Mouse (Mus musculus) hindbrain, postnatal 0 days (tissue): ENCODE results near the gene Cd93. TPM values are rescaled to one million over a fixed set of nuclear protein-coding genes. Genes with fewer than 3 reads are reported as not detected.

Experiments
- ATAC-seq: fragments of 200-750 bp; cut with Nextera tagmentation; 2 replicates; pipeline ENCODE4 v1.8.0; 2017; ENCODE audit warnings: mild to moderate bottlenecking, moderate TSS enrichment, moderate library complexity
- DNase-seq: peaks from one replicate; pipeline ENCODE4 v3.0.0-alpha.2; 2015; ENCODE audit warnings: low spot score
- H3K27ac ChIP-seq: fragments of 300-500 bp; sonication (generic); 2 replicates; pipeline ENCODE4 v1.5.1; 2014; ENCODE audit warnings: mild to moderate bottlenecking
- H3K27me3 ChIP-seq: fragments of 300-500 bp; sonication (generic); 2 replicates; pipeline ENCODE4 v1.6.1; 2014; ENCODE audit warnings: low read length, mixed read lengths; ENCODE audit not compliant: insufficient read depth
- H3K36me3 ChIP-seq: fragments of 300-500 bp; sonication (generic); 2 replicates; pipeline ENCODE4 v1.6.1; 2014; ENCODE audit warnings: low read length, mixed read lengths; ENCODE audit not compliant: insufficient read depth
- H3K4me1 ChIP-seq: fragments of 300-500 bp; sonication (generic); 2 replicates; pipeline ENCODE4 v1.6.1; 2014; ENCODE audit warnings: antibody characterized with exemption, low read length, mixed read lengths; ENCODE audit not compliant: insufficient read depth
- H3K4me2 ChIP-seq: fragments of 300-500 bp; sonication (generic); 2 replicates; pipeline ENCODE4 v1.6.1; 2014; ENCODE audit warnings: low read depth, mild to moderate bottlenecking, low read length, moderate library complexity, mixed read lengths
- H3K4me3 ChIP-seq: fragments of 300-500 bp; sonication (generic); 2 replicates; pipeline ENCODE4 v1.5.1; 2014; ENCODE audit warnings: low read length
- H3K9ac ChIP-seq: fragments of 300-500 bp; sonication (generic); replicated peaks from 2 replicates; pipeline ENCODE4 v1.6.1; 2014; ENCODE audit warnings: mild to moderate bottlenecking, low read length, moderate library complexity, mixed read lengths
- H3K9me3 ChIP-seq: fragments of 300-500 bp; sonication (generic); 2 replicates; pipeline ENCODE4 v1.6.1; 2016; ENCODE audit warnings: low read length, mixed read lengths
- CTCF ChIP-seq: IDR thresholded peaks from 2 replicates; pipeline ENCODE4 v1.5.1; 2016; ENCODE audit warnings: antibody characterized with exemption, control low read depth, low read depth
- WGBS: fragments of 180-500 bp; shearing (Covaris S2); extraction: QIAGEN DNeasy Blood & Tissue Kit; methylation state at CpG from one replicate; pipeline ENCODE4 v1.1.7; 2014; 5-methylcytosine and 5-hydroxymethylcytosine counted together
- polyA plus RNA-seq: library from polyadenylated mRNA; unstranded; fragments of >200 nt; fragmentation: Nextera tagmentation; extraction: Ambion mirVana; gene quantifications from 2 replicates; pipeline ENCODE4 v1.2.1, GENCODE M21; 2015
- total RNA-seq: library from RNA; depleted of rRNA; stranded (reverse); fragments of >200 nt; gene quantifications from 2 replicates; pipeline ENCODE4 v1.2.3, GENCODE M21; 2014; rRNA removed

The Cd93 gene
- 21.5 and 24.3 TPM in 2 replicates for total RNA-seq
- 5.0 and 5.3 TPM in 2 replicates for polyA plus RNA-seq

DNA sequence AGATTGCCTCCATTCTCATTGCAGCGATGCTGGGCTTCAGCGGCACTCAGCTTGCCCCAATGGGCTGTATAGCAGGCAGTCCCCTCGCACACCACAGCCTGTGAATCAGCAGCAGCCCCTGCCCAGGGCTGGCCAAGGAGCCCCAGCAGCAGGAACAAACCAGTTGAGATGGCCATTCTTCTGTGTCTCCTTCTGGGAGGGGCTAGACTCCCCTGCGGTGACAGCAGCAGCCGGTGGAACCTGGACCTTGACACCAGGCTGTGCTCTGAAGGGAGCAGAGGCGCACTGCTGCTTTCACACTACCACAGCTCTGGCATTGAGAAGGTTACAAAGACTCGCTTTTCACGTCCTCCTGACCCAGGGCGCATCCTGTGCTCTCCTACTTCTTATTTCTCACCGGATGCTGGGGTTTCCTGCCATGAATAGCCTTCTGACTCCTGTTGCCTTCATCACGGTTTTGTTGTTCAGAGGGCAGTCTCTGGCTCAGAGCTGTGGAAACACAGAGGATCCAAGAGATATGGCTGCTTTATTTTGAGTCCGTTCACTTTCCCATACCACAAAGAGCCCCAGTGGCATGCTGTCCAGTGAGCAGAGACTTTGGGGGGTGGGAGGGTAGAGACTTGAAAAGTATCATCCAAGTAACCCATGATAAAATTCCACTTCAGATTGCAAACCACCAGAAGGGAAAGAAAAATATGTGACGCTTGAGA, at the start of gene Cd93:
Cd93 (minus strand) TSS at position 315 of the 710 bp plus-strand sequence.
- DNase-seq = no peak
- Histone ChIP-seq H3K27me3 (no peaks in the 10 kb centered on the region), H3K9ac (no peak within 1 kb of the TSS), H3K27ac (peak within 1 kb of the TSS; percentile 46; the same call in 1 of the 2 replicates), H3K4me1 (peaks cover 5% of the 10 kb centered on the region; the same call in 1 of the 2 replicates), H3K36me3 (no peaks in the 10 kb centered on the region), H3K4me2 (peak within 1 kb of the TSS; percentile 13), H3K4me3 (no peak within 1 kb of the TSS; the same call in 1 of the 2 replicates), H3K9me3 (no peaks in the 10 kb centered on the region)
- WGBS = 56% methylated on average over 13 of the region's 13 CpGs
- ATAC-seq = peak; percentile 55; the same call in 1 of the 2 replicates
- no peak for TF ChIP-seq CTCF

- Histone ChIP-seq H3K27me3 (no peaks in the 10 kb centered on the region), H3K4me2 (no peak overlapping the region), H3K4me3 (no peak overlapping the region), H3K27ac (no peak overlapping the region), H3K9ac (no peak overlapping the region), H3K36me3 (no peaks in the 10 kb centered on the region), H3K4me1 (no peaks in the 10 kb centered on the region), H3K9me3 (no peaks in the 10 kb centered on the region)
- no peak for TF ChIP-seq CTCF
- WGBS = 78% methylated on average over 4 of the region's 4 CpGs
- ATAC-seq (no peak), DNase-seq (no peak)
These were observed 48.7 kb upstream of the Cd93 start for GRCm38 (mm10) chr2:148492108-148492507.

- no peak overlapping the region for H3K9ac ChIP-seq
- no peak for TF ChIP-seq CTCF
- no peaks in the 10 kb centered on the region for H3K36me3 ChIP-seq
- no peaks in the 10 kb centered on the region for H3K27me3 ChIP-seq
- H3K9me3 ChIP-seq = no peaks in the 10 kb centered on the region
- no peak for DNase-seq
- no peak for ATAC-seq
- no peak overlapping the region for H3K27ac ChIP-seq
- no peak overlapping the region for H3K4me2 ChIP-seq
- WGBS = 58% methylated on average over 6 of the region's 6 CpGs
- no peaks in the 10 kb centered on the region for H3K4me1 ChIP-seq
- H3K4me3 ChIP-seq = no peak overlapping the region
These were observed 46.8 kb upstream of the Cd93 start for GRCm38 (mm10) chr2:148490150-148490549.

DNA sequence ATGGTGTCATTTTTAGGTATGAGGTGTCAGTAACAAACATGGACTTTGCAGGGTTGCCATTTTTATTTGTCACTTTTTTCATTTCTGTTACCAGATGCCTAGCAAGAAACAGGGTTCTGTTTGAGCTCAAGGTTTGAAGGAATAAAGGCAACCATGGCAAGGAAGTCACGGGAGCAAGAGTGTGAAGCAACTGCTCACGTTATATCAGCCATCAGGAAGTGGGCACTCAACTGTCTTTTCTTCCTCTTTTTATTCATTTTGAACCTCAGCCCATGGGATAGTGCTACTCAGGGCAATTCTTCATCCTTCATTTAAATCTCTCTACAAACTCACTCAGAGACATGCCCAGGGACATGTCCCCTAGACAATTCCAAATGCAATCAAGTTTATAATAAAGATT, 45.5 kb upstream of the Cd93 start:
- H3K9me3 ChIP-seq = no peaks in the 10 kb centered on the region
- no peaks in the 10 kb centered on the region for H3K4me1 ChIP-seq
- 90% methylated on average over 2 of the region's 2 CpGs for WGBS
- no peak for TF ChIP-seq CTCF
- no peak overlapping the region for H3K4me3 ChIP-seq
- ATAC-seq = no peak
- no peak for DNase-seq
- H3K36me3 ChIP-seq = no peaks in the 10 kb centered on the region
- no peak overlapping the region for H3K27ac ChIP-seq
- no peak overlapping the region for H3K9ac ChIP-seq
- no peak overlapping the region for H3K4me2 ChIP-seq
- no peaks in the 10 kb centered on the region for H3K27me3 ChIP-seq

DNA sequence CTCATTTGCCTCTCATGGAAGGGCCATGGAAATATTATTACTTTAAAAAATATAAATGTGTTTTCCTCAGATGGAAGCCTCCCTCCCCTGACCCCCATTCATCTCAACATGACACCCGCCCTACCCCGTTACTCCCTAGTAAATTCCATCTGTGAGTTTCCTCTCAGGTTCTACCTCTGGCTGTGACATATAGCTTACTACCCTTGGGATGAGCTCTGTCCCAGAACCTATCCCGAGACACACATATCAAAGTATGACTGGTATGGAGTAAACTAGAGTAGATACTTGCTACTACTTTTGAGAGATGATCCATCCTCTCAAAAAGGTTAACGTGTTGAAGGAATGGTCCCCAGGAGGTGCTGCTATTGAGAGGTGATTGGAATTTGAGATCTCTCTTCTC, 42.2 kb upstream of the Cd93 start:
- no peak overlapping the region for H3K4me3 ChIP-seq
- no peak overlapping the region for H3K27ac ChIP-seq
- WGBS = 90% methylated on average over 4 of the region's 4 CpGs
- H3K4me2 ChIP-seq = no peak overlapping the region
- no peaks in the 10 kb centered on the region for H3K9me3 ChIP-seq
- no peaks in the 10 kb centered on the region for H3K27me3 ChIP-seq
- no peak overlapping the region for H3K9ac ChIP-seq
- DNase-seq (no peak), ATAC-seq (no peak)
- H3K4me1 ChIP-seq = no peaks in the 10 kb centered on the region
- no peak for TF ChIP-seq CTCF
- H3K36me3 ChIP-seq = no peaks in the 10 kb centered on the region

GRCm38 (mm10) chr2:148480376-148480775, 37.0 kb upstream of the Cd93 start:
- no peak overlapping the region for H3K27ac ChIP-seq
- 83% methylated on average over 8 of the region's 8 CpGs for WGBS
- TF ChIP-seq CTCF = no peak

GRCm38 (mm10) chr2:148478141-148478701, 34.9 kb upstream of the Cd93 start:
- DNase-seq = peak; percentile 75
- H3K4me1 ChIP-seq = no peaks in the 10 kb centered on the region; the same call in 1 of the 2 replicates
- H3K9ac ChIP-seq = no peak overlapping the region
- no peaks in the 10 kb centered on the region for H3K27me3 ChIP-seq
- no peak overlapping the region for H3K4me2 ChIP-seq
- H3K36me3 ChIP-seq = no peaks in the 10 kb centered on the region
- H3K27ac ChIP-seq = peak overlapping the region; percentile 66
- no peak overlapping the region for H3K4me3 ChIP-seq
- no peaks in the 10 kb centered on the region for H3K9me3 ChIP-seq
- 25% methylated on average over 3 of the region's 3 CpGs for whole genome bisulfite sequencing
- no peak for TF ChIP-seq CTCF
- peak; percentile 96 for ATAC-seq

More at GRCm38 (mm10) chr2:148480376-148480775, 37.0 kb upstream of the Cd93 start:
- H3K9me3 ChIP-seq = no peaks in the 10 kb centered on the region
- H3K4me2 ChIP-seq = no peak overlapping the region
- no peak for DNase-seq
- ATAC-seq = no peak
- no peak overlapping the region for H3K4me3 ChIP-seq
- no peaks in the 10 kb centered on the region; the same call in 1 of the 2 replicates for H3K4me1 ChIP-seq
- no peaks in the 10 kb centered on the region for H3K36me3 ChIP-seq
- no peak overlapping the region for H3K9ac ChIP-seq
- H3K27me3 ChIP-seq = no peaks in the 10 kb centered on the region
